Mouse (Mus musculus) heart, postnatal 14 days (tissue): ENCODE measurements around the gene Klhl12. TPM values are rescaled to one million over a fixed set of nuclear protein-coding genes. Genes with fewer than 3 reads are reported as not detected.
A peak's percentile ranks its signal among the peaks of the same experiment; 100 is the strongest.
"Not testable (repeated sequence)": the region's sequence is repeated elsewhere in the genome, so short reads cannot be mapped to it uniquely, and the experiment has no call there.

Experiments
- DNase-seq, 2 experiments: peaks; one replicate each; pipeline ENCODE4 v3.0.0; 2021 to 2022
- intact Hi-C: fragments of 180-260 bp; cut with DNase I; formaldehyde crosslinking; loops from one replicate; pipeline ENCODE4 v1.15.1; 2025
- total RNA-seq, 2 experiments: library from RNA; stranded (reverse); gene quantifications; 2 replicates each; pipeline ENCODE4 v1.2.3; 2021

The Klhl12 gene
- total RNA-seq, 2 experiments from 2014 or later = 18.1 to 19.9 TPM

DNA sequence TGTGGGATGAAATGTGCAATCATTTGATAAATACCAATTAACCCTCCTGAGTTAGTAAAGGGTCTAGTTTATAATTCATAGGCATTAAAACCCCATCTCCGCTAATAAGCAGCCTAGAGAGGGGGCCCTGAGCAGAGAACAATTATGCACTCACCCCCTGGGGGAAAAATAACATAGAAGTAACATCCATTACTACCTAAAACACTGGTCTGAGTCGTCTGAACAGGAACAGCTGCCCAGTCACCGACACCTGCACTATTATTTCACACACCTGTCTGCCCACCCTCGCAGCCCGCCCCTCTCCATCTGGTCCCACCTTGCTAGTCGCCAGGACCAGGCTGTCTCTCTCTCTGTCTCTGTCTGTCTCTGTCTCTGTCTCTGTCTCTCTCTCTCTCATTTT lies 57.3 kb downstream of the Klhl12 start:
- DNase-seq = no peak
- intact Hi-C loops = no loop called here

DNA sequence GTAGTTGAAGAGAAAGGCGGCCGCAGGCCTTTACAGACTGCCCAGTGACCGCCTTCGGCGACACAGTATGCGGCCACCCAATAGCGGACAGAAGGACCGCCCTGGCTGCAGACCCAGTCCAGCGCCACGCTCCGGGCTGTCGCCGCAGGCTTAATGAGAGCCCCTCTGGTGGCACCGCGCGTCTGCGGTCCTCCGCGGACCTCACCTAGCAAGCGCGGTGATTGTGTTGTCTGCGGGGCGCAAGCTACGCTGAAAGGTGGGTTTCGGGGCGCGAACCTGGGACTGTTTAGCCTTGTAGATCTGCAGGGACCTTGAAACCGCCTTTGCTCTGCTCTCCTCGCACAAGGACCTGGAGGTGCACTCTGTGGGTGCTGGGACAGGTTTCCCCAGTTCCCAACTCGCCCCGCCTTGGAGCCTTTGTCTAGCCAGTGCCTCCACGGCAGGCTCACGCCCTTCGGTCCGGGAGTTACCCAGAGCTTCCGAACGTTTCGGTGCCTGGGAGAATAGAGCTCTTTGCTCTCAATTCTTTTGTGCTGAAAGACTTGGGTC lies 58.1 kb downstream of the Klhl12 start:
- DNase-seq = peak; percentile 25 to 38

DNA sequence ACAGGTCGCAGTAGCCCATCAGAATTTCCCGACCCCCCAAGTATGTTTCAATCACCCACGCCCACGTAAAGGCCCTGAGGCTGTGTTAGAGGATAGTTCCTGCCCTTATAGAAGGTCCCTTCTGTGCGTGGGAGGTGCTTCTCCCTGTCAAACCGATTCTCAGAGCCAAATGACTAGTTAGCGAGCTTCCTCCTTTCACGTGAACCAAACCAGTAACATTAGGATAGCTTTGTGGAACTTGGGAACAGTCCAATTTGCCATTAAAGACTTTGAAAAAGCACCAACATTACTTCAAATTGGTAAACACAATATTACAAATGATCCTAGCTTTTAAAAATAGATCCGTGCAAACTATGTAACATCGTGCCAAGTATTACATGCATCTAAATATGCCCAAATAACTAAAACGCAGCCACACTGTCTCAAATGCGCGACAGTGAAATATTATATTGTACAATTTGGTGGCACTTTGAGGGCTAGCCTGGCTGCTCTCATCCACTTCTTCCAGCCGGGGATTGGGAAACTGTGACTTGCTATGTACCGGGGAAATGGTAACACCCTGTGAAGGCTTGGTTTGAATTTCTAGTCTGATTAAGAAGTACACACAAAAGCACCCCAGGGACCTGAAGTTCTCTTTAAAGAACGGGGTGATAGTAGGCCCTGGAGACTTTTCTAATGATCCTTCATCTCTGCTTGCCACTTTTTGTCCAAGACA lies 58.7 kb downstream of the Klhl12 start:
- no peak for DNase-seq
- intact Hi-C loops = no loop called here

More for the DNA sequence above, 58.1 kb downstream of the Klhl12 start:
- intact Hi-C loops = no loop called here

GRCm38 (mm10) chr1:134515891-134516290 lies 60.6 kb downstream of the Klhl12 start:
- intact Hi-C loops = no loop called here
- DNase-seq = no peak

- intact Hi-C loops = no loop called here
- no peak for DNase-seq
Measured at GRCm38 (mm10) chr1:134516491-134517198, 61.3 kb downstream of the Klhl12 start.

- DNase-seq = not testable (repeated sequence)
- intact Hi-C loops = loop anchor here (2.0 kb wide), 1 partner anchor 89 kb away; no protein-coding TSS in a partner anchor
Measured at GRCm38 (mm10) chr1:134517841-134518240, 62.5 kb downstream of the Klhl12 start.

DNA sequence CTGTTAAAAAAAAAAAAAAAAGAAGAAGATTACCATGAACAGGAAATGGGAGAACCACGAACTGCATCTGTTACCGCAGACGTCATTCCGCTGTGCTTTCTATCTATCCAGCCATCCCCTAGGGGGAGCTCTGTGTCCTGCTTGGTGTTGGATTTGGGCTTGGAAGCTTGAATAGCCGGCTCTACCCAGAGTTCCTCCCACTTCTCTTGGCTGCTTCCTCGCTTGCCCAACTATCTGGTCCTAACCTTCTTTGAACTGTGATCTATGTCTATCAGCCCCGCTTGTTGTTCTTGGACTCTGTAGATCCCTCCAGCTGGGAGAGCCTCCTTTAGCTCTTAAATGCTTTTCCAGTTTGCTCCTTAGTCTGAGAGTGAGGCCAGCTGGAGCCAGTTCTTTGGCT lies 63.3 kb downstream of the Klhl12 start:
- intact Hi-C loops = loop anchor here (2.0 kb wide), 1 partner anchor 88 kb away; no protein-coding TSS in a partner anchor
- peak; percentile 84 to 91 for DNase-seq

- not testable (repeated sequence) for DNase-seq
- intact Hi-C loops = loop anchor here (2.0 kb wide), 1 partner anchor 88 kb away; no protein-coding TSS in a partner anchor
Measured at GRCm38 (mm10) chr1:134519201-134519600, 63.9 kb downstream of the Klhl12 start.

GRCm38 (mm10) chr1:134520001-134520721 lies 64.8 kb downstream of the Klhl12 start:
- no peak for DNase-seq
- intact Hi-C loops = no loop called here

- intact Hi-C loops = no loop called here
- DNase-seq = no peak
Measured at GRCm38 (mm10) chr1:134521163-134521562, 65.8 kb downstream of the Klhl12 start.

DNA sequence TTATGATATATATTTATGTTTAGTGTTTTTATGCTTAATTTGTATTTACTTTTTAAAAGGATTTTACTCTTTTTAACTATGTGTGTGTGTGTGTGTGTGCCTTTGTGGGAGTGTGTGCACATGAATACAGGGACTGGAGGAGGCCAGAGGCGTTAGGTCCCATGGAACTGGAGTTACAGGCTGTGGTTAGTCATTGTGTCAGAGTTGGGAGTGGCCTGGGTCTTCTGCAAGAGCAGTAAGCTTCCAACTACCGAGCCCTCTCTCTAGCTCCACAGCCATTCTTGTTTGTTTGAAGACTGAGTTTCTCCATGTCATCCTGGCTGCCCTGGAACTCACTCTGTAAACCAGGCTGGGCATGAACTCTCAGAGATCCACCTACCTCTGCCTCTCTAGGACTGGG lies 67.0 kb downstream of the Klhl12 start:
- intact Hi-C loops = no loop called here
- no peak for DNase-seq

GRCm38 (mm10) chr1:134524424-134524823 lies 69.1 kb downstream of the Klhl12 start:
- DNase-seq = no peak

DNA sequence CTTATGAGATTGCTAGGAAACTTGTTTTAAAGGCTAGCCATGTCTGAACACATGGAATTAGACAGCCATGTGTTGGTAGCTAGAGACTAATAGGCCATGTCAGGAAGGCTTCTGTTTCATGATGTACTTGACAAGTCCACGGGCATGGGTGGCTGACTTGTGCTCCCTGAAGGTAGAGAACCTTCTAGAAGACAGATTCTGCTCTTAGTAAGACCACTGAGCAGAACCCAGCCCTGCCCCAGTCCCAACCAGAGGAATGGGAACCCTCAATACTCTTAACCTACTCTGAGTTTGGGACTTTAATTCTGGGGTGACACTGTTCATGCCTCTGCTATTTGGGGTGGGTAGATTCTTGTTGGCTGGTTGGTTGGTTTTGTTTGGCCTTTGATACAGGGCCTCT lies 69.7 kb downstream of the Klhl12 start:
- intact Hi-C loops = no loop called here
- DNase-seq = no peak

More at GRCm38 (mm10) chr1:134524424-134524823, 69.1 kb downstream of the Klhl12 start:
- intact Hi-C loops = no loop called here

DNA sequence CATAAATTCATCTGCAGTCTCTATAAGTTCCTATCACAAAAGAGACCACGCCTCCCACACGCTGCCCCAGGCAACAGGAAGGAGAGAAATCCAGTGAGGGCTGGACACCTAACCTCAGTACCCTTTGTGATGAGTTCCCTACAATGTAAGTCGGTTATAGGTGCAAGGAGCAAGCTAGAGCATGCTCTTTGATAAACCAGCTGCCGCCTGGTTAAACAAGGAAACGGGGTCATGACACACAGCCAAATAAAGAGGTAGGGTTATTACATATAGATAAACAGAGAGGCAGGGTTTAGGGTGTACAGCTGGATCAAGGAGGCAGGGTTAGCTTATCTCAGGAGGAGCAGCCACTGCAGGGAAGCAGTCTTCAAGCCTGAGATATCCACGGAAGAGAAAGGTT lies 71.4 kb downstream of the Klhl12 start:
- intact Hi-C loops = no loop called here
- DNase-seq = no peak

DNA sequence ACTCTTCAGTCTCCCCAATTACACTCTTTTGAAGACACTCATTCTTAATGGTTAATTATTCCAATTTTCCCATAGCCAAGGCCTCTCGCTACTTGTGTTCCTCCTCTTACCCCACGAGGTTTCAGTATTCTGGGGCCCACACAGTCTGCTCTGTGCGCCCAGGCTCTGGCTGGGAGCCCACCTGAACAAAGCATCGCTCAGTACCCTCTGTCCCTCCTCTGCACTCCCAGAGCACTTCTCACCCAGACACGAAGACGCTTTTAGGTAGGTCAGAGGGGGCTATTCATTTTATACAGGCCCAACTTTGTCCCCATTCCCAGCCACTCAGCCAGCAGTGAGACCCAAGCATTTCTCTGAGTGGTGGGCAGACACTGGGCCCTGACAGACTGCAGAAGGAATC lies 75.3 kb downstream of the Klhl12 start:
- no peak for DNase-seq
- intact Hi-C loops = no loop called here

DNA sequence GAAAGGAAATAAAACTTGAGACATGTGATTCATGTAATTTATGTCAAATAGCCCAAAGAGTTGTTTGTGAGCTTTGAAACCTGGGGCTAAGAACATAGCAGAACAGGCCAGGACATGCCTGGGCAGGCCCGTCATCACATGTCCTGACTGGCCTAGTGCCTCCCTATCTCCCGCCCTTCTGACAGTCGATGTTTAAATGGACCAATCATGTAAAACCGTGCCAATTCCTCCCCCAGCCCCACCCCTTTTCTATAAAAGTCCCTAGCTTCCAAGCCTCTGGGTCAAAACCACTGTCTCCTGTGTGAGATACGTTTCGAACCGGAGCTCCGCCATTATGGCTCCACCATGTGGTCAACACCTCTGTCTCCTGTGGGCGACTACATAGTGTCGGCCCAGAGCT lies 78.4 kb downstream of the Klhl12 start:
- DNase-seq, intact Hi-C loops: not testable (repeated sequence)

- DNase-seq = no peak
- intact Hi-C loops = no loop called here
Measured at GRCm38 (mm10) chr1:134535054-134535453, 79.7 kb downstream of the Klhl12 start.

- intact Hi-C loops = no loop called here
- no peak for DNase-seq
Measured at GRCm38 (mm10) chr1:134535513-134535912, 80.2 kb downstream of the Klhl12 start.

DNA sequence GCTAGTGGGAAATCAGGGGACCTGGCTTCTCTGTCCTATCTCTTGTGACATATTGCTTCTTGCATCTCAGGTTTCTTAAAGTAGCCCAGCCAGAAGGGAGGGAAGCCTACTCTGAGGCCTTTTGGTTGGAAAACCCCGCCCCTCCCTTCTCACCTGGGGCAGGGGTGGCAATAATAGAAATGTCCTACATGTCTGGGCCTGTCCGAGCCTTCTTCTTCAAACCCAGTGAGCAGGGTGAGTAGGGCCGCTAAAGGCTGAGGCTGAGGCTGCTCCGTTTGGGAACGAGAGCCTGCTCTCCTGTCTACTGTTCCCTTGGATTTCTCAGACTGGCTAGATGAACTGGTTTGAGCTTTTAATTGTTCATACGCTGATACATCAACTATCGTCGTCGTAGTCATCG lies 85.3 kb downstream of the Klhl12 start:
- intact Hi-C loops = no loop called here
- no peak for DNase-seq
